Mouse (Mus musculus) c-Kit-positive CD71-positive TER-119-positive erythroid progenitor cells, embryonic 14.5 days (primary cell): Measurements from ENCODE around the gene Chchd6.
A peak's percentile ranks its signal among the peaks of the same experiment; 100 is the strongest.

Experiments used
- DNase-seq: peaks from one replicate; pipeline ENCODE4 v3.0.0-alpha.2; 2013; ENCODE audit warnings: low spot score

Chchd6 gene

GRCm38 (mm10) chr6:89359771-89360708 lies 235.4 kb downstream of the Chchd6 start:
- peak; percentile 23 for DNase-seq

- DNase-seq: no peak
Measured at GRCm38 (mm10) chr6:89359192-89359591, 236.3 kb downstream of the Chchd6 start.

- no peak for DNase-seq
Measured at GRCm38 (mm10) chr6:89355661-89356060, 239.8 kb downstream of the Chchd6 start.

GRCm38 (mm10) chr6:89354726-89355125 lies 240.7 kb downstream of the Chchd6 start:
- DNase-seq: no peak

GRCm38 (mm10) chr6:89354076-89354475 lies 241.4 kb downstream of the Chchd6 start:
- no peak for DNase-seq

GRCm38 (mm10) chr6:89353101-89353500 lies 242.4 kb downstream of the Chchd6 start:
- no peak for DNase-seq

- DNase-seq: no peak
Measured at GRCm38 (mm10) chr6:89351441-89352137, 243.9 kb downstream of the Chchd6 start.

- DNase-seq: no peak
Measured at GRCm38 (mm10) chr6:89350520-89350919, 244.9 kb downstream of the Chchd6 start.

- no peak for DNase-seq
Measured at GRCm38 (mm10) chr6:89350037-89350515, 245.4 kb downstream of the Chchd6 start.

GRCm38 (mm10) chr6:89348363-89348762 lies 247.1 kb downstream of the Chchd6 start:
- DNase-seq: no peak

- no peak for DNase-seq
Measured at GRCm38 (mm10) chr6:89347792-89348191, 247.7 kb downstream of the Chchd6 start.

GRCm38 (mm10) chr6:89345855-89346254 lies 249.6 kb downstream of the Chchd6 start:
- no peak for DNase-seq

GRCm38 (mm10) chr6:89345486-89345785 lies 250.0 kb downstream of the Chchd6 start:
- DNase-seq: no peak

- no peak for DNase-seq
Measured at GRCm38 (mm10) chr6:89344613-89345485, 250.6 kb downstream of the Chchd6 start.

GRCm38 (mm10) chr6:89341981-89342380 lies 253.5 kb downstream of the Chchd6 start:
- no peak for DNase-seq

- DNase-seq: no peak
Measured at GRCm38 (mm10) chr6:89339447-89339846, 256.0 kb downstream of the Chchd6 start.

GRCm38 (mm10) chr6:89338733-89339132 lies 256.7 kb downstream of the Chchd6 start:
- no peak for DNase-seq

- no peak for DNase-seq
Measured at GRCm38 (mm10) chr6:89337574-89337973, 257.9 kb downstream of the Chchd6 start.

GRCm38 (mm10) chr6:89333964-89334702 lies 261.3 kb downstream of the Chchd6 start:
- no peak for DNase-seq
